Mouse (Mus musculus) CD8-positive naive resting alpha-beta T cell, adult 2 months (primary cell): ENCODE results near the gene Mlx.

Experiments used
- DNase-seq, 2 experiments: peaks; one replicate each; pipeline ENCODE4 v3.0.0; 2022; ENCODE audit warnings: low read depth in 2 of 2, low spot score in 2 of 2

Gene Mlx

DNA sequence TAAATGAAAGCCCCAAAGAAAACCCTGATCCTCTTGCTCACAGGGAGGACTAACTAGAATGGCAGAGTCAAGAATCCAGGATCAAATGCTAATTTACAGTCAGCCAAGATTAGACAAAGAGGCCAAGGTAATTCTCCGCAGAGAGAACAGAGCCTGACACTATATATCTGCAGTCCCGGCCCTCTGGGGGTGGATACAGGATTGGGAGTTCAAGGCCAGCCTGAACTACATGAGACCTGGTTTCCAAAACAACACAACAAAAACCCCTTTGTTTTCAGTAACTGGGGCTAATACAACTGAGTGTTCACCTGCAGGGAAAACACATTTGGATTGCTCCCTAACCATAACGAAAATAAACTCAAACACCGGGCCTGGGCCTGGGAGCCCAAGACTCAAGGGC lies 22.6 kb upstream of the Mlx start:
- no peak for DNase-seq

DNA sequence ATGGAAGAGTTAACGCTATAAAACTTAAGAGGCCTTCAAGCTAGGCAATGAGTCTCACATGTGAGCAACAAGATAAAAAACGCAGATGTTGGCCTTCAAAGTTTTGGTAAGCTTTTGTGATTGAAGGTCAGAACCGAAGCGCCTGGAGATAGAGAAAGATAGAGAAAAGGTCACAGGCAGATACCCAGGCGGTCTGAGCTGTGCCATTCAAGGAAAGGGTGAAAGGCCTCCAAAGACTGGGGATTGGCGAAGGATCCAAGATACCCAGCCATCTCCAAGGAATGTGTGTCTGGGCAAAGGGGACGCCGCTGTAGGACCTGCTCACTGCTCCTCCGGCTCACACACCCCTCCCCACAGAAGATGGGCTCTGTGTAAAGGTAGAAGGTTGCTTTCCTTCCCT lies 22.1 kb upstream of the Mlx start:
- DNase-seq = no peak

DNA sequence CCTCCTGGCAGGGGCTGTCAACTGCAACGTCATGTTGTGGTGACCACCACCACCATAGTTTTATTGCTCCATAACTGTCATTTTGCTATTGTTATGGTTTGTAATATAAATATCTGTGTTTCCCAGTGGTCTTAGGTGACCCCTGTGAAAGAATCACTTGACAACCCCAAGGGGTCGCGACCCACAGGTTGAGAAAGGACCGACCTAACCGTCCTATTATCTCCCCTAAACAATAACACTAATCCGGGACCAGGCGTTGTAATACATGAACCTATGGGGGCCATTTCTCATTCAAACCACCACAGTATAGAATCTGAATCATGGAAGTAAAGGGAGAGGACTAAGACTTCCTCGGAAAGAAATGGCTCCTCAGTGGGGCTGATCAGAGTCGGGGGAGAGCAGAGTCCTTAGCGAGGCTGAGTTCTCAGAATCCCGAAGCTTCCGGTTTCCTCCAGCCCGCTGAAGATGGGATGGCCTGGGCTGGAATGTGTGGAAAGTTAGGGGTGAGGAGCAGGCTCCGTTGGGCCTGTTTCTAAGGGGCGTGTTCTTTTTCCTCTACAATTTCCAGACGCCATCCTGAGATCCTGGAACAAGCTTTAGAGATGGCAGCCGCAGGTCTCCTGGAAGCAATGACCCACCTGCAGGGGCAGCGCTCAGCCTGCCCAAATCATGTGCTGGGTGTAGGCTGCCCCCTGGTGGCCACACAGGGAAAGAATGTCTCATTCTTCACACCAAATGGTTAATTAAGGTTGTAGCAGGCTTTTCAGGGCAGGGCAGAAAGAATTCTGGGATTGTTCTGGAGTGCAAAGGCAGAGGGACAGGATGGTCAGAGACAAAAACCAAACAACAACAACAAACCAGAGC lies 20.3 kb upstream of the Mlx start:
- peak; percentile 73 to 82 for DNase-seq

DNA sequence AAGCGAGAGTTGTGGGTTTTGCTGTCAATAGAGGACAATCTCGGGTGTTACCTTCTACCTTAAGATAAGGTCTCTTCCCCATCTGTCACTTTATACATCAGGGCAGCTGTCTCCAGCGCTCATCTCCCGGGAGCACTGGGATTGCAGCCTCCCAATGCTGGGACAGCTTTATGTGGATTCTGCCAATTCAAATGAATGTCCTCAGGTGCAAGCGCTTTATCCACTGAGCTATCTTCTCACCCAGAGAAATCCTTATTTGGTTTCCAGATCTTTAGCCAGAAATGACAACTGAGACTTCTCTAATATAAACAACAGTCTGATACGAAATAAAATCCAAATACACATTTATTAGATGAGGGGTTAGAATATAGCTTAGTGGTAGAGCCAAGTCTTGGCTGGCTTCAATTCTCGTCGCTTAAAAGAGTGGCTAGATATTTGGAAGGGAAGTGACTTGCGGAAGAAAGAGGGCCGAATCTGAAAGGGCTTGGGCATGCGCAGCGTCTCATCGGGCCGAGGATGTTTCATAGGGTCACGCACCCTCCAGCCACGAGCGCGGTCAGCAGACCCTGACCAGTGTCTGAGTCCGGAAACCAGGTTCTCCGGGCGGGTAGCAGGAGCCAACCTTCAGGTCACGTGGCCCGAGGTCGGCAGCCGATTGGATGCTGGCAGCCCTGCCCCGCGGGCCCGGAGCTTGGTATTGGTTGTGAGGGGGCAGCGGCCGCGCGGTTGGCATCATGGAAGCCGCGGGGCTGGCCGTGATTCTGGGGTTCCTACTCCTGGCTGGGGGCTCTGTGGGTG lies 17.5 kb upstream of the Mlx start, which contains the start of gene Naglu:
Gene Naglu, plus strand, starts transcription at position 622 of the 798 bp plus-strand sequence.
- DNase-seq = peak; percentile 84 to 87

DNA sequence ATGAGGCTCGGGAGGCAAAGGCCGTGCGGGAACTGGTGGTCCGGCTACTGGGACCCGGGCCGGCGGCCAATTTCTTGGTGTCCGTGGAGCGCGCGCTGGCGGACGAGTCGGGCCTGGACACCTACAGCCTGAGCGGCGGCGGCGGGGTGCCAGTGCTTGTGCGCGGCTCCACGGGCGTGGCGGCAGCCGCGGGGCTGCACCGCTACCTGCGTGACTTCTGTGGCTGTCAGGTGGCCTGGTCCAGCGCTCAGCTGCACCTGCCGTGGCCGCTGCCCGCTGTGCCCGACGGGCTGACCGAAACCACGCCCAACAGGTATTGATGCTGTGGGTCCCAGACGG lies 16.9 kb upstream of the Mlx start:
- DNase-seq = no peak

DNA sequence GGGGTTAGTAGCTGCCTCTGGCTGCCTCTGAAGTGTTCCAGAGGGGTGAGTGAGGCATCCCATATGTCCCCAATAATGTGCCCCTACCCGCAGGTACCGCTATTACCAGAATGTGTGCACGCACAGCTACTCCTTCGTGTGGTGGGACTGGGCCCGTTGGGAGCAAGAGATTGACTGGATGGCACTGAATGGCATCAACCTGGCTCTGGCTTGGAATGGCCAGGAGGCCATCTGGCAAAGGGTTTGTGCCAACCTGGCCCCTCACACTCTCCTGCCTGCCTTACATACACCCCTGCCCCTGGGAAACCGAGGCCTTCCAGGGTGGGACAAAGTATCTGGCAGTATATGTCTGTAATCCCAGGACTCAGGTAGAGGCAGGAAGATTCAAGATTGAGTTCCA lies 16.1 kb upstream of the Mlx start:
- no peak for DNase-seq

DNA sequence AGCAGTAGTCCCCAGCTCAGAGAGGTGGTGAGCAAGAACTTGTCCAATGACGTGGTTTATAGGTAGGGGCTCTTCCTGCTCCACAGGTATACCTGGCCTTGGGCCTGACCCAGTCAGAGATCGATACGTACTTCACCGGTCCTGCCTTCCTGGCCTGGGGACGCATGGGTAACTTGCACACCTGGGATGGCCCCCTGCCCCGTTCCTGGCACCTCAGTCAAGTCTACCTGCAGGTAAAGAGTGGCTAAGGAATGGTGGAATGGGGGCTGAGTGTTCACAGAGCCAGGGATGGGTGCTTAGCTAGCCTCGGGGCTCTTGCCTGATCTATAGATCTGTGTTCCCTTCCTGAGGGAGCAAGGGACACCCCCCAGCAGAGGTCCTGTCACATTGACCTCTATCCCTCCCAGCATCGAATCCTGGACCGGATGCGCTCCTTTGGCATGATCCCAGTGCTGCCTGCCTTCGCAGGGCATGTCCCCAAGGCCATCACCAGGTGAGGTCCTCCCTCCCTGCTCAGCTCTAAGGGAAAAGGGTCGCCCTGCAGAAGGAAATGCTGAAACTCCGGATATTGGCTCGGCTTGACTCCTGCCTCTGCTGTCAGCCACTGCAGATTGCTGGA lies 15.2 kb upstream of the Mlx start:
- DNase-seq = no peak

DNA sequence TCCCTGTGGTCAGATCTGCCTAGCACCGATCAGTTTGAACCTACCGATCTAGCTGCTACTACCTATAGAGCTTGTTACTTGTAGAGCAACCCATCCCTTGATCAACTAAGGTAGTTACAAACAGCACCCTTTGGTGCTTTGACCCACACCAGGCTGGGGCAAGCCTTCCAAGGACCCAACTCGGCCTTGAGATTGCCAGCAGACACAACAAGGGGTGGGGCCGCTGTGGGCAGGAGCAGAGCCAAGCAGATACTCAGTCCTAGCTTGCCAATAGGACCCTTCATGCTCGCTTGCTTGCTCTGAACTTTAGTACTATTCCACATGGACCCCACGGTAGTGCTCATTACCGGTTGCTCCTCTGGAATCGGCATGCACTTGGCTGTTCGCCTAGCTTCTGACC lies 9.0 kb upstream of the Mlx start, which contains the start of gene Hsd17b1:
Gene Hsd17b1, plus strand, starts transcription at position 291 of the 400 bp plus-strand sequence.
- DNase-seq = no peak

DNA sequence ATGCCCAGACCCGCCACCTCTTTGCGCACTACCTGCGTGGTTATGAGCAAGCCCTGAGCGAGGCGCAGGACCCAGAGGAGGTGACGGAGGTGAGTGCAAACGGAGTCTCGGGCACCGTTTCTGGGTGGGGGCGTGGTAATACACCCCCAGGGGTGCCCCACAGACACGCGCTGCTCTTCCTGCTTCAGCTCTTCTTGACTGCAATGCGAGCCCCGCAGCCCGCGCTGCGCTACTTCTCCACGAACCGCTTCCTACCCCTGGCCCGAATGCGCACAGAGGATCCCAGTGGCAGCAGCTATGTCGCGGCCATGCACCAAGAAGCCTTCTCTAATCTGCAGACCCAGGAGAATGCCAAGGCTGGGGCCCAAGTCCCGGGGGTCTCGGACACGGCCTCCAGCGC lies 7.3 kb upstream of the Mlx start:
- no peak for DNase-seq

DNA sequence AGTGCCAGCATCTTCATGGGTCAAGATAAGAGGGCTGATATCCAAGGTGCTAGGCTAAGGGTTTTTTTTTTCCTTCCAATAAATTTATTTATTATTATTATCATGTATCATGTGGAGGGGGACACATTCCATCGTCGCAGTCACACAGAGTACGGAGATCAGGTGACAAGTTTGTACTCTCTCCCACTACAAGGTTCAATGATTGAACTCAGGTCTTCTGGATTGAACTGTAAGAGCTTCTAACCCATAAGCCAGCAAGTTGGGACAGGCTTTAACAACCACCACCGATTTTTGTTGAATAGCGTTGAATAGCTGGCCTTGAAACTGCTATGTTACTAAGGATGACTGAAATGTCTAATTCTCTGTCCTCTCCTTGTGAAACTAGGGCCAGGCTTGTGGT lies 6.7 kb upstream of the Mlx start:
- no peak for DNase-seq

DNA sequence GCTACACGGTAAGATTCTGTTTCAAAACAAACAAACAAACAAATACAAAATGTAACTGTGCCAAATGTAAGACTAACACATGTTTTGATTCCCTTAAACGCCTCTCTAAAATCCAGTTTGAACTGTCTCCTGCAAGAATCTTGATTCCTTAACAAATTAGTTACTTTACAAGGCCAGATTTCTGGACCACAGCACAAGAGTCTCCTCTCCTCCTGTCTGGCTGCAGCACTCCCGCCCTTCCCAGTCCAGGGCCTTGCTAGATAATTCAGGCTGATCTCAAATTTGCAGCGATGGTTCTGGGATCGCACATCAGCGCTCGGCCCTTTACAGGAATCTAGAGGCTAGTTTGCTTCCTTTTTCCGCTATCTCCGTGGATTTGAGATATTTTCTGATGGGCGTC lies 5.4 kb upstream of the Mlx start:
- DNase-seq = no peak

DNA sequence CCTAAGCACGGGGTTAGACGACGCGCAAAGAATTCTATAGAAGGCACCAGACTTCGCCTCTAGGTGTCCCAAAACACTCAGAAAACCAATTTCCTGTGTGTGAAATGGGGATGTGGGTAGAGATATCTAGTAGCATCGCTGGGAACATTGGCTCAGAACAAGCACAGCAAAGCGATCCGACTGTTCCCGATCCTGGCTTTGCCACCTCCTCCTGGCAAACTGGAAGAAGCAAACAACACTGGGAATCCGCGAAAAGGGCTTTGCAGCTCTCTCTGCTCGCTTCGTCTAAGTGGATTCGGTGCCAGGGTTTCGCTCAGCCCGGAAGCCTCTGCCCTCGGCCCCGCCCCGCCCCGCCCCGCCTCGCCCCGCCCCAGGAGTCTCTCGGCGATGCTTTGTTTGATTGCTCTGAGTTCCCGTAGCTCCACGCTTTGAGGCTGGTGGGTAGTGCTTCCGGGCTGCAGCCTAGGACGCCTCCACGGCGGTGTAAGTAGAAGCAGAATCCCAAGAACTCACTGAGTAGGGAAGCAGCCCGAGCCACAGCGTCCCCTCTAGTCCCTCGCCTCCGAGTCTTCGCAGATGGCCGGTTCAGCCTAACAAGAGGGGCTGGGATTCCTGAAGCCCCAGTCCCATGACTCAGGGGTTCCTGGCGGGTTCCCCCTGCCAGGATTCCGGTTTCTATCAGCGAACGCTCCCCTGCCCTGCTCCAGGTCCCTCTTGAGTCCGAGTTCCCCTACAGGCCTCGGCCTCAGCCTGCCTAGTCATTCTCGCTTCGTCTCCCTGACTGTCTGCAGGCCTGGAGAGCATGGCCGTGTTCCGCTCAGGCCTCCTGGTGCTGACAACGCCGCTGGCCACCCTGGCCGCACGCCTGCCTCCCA lies 4.6 kb upstream of the Mlx start, which contains the start of gene Coasy:
Gene Coasy, plus strand, starts transcription at position 358 of the 875 bp plus-strand sequence.
- peak; percentile 70 to 79 for DNase-seq

DNA sequence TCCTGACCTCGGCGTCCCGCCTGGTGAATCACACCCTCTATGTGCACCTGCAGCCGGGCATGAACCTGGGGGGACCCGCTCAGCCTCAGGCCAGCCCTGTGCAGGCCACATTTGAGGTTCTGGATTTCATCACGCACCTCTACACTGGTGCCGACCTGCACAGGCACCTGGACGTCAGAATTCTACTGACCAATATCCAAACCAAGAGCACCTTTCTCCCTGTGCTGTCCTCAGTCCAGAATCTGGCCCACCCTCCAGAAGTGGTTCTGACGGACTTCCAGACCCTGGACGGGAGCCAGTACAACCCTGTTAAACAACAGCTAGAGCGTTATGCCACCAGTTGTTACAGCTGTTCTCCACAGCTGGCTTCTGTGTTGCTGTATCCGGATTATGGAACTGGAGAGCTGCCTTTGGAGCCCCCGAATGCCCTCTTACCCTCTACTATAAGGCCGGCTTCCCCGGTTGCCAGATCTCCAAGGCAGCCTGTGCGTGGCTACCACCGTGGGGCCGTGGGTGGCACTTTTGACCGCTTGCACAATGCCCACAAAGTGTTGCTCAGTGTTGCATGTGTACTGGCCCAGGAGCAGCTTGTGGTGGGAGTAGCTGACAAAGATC lies 3.9 kb upstream of the Mlx start:
- no peak for DNase-seq

DNA sequence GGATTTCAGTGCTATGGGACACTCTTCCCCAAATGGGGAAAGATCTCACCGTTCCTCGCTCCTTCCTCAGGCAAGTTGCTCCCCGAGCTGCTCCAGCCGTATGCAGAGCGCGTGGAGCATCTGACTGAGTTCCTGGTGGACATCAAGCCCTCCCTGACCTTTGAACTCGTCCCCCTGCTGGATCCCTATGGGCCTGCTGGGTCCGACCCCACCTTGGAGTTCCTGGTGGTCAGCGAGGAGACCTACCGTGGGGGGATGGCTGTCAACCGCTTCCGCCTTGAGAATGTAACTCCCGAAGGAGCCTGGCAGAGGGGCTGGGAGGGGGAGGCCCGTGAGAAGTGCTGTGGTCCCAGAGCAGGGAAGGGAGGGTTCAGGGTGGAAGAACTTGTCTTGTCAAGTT lies 2.8 kb upstream of the Mlx start:
- no peak for DNase-seq

DNA sequence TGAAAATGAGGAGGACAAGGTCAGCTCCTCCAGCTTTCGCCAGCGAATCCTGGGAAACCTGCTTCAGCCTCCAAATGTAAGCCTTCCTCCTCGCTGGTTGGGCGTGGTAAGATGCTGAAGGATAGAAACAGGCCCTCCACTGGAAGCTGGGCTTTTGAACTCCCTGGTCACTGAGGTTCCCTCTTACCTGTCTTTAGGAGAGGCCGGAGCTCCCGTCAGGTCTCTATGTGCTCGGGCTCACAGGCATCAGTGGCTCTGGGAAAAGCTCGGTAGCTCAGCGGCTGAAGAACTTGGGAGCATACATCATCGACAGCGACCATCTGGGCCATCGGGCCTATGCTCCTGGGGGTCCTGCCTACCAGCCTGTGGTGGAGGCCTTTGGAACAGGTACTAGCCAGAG lies 2.3 kb upstream of the Mlx start:
- DNase-seq = no peak

DNA sequence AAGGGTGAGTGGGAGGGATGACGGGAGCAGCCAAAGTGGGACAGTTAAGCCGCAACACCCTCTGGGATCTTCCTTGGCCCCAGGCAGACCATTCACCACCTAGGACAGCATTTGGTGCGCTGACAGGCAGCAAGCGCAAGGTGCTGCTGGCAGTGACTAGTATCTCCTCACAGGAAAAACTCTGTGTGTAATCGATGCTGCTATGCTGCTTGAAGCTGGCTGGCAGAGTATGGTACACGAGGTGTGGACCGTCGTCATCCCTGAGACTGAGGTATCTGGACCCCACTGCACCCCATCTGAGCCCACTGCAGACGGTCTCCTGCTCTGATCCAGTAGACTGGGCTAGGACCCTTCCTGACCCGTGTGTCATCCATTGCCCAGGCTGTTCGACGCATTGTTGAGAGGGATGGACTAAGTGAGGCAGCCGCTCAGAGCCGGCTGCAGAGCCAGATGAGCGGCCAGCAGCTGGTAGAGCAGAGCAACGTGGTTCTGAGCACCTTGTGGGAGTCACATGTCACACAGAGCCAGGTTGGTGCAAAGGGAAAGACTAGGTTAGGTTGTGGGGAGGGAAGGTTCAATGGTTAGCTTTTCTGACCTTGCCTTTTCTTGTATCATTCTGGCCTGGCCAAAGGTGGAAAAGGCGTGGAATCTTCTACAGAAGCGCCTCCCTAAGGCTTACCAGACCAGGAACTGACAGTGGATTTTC lies 1.3 kb upstream of the Mlx start:
- DNase-seq = no peak

DNA sequence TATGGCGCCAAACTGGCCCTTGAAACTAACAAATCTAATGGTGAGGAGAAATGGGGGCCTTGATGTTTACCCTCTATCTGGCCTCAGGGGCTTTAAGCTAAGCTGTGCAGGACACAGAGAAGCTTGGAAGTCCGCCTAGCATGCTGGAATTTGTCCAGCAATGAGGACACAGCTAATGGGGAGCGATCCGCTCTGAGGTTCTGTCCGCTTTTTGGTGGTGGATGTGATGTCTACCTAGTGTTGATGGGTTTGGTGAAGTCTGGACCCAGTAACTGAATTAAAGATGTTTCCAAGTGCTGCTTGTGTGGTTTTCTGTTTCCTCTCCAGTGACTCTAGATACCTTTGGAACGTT lies 778 bp upstream of the Mlx start:
- no peak for DNase-seq

DNA sequence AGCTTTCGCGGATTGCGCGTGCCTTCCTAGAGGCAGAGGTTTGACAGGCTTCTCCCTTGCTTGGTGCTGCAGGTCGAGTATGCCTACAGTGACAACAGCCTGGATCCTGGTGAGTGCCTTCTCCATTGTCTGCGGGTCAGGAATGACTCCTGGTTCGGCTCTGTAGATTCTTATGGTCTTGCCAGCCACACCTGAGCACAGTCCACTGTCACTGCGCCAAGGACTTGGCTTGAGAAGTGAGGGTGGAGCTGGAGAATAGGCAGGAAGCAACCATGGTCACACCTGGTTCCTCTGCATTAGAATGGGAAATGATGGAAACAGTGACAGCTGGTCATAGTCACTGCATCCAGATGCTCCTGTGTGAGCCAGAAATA lies 592 bp downstream of the Mlx start:
- no peak for DNase-seq

DNA sequence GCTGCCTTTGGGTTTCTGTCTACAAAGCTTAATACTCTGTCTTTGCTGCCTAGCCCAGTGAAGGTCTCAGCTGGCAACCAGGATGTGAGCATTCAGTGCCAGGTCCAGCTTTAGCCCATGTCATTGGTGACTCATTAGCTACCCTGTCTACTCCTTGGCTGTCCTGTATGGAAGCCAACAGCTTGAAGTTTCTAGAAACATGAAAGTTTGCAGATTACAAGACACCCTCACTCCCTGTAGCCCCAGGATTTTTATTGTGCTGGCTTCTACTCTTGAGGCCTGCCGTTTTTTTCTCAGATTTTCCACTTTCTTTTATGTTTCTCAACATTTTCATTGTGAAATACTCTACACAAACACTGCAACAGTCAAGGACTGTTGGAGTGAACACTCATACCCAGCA lies 2.9 kb downstream of the Mlx start:
- DNase-seq = no peak

DNA sequence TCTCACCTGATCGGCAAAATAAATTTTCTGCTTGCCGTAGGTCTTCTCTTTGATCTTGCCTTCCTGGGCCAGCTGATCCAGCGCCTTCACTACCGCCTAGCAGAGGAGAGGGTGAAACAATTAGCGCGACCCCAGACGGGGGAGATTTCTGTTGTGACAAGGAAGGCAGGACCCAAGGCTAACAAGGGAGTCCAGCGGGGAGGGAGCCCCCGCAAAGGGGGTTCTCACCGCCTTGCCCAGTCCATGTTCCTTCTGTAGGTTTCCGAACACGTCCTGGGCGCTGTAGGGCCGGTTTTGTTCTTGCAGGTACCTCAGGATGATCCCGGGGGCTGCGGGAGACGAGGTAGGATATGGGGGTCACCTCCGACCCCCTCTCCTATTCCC lies 7.8 kb downstream of the Mlx start:
- no peak for DNase-seq
